Mouse (Mus musculus) midbrain, embryonic 12.5 days (tissue): ENCODE data around the gene Mecr. TPM values are rescaled to one million over a fixed set of nuclear protein-coding genes. Genes with fewer than 3 reads are reported as not detected.
A peak's percentile ranks its signal among the peaks of the same experiment; 100 is the strongest.
"Not testable (repeated sequence)": the region's sequence is repeated elsewhere in the genome, so short reads cannot be mapped to it uniquely, and the experiment has no call there.

ENCODE experiments used
- ATAC-seq: fragments of 200-750 bp; cut with Nextera tagmentation; 2 replicates; pipeline ENCODE4 v1.8.0; 2017; ENCODE audit warnings: low read depth, moderate TSS enrichment, moderate library complexity; ENCODE audit not compliant: low FRiP score
- H3K27ac ChIP-seq: fragments of 300-500 bp; sonication (generic); replicated peaks from 2 replicates; pipeline ENCODE4 v1.5.1; 2016; ENCODE audit warnings: mild to moderate bottlenecking
- H3K27me3 ChIP-seq: fragments of 300-500 bp; sonication (generic); 2 replicates; pipeline ENCODE4 v1.6.1; 2016; ENCODE audit warnings: mild to moderate bottlenecking
- H3K36me3 ChIP-seq: fragments of 300-500 bp; sonication (generic); 2 replicates; pipeline ENCODE4 v1.6.1; 2016
- H3K4me1 ChIP-seq: fragments of 300-500 bp; sonication (generic); 2 replicates; pipeline ENCODE4 v1.6.1; 2016
- H3K4me2 ChIP-seq: fragments of 300-500 bp; sonication (generic); replicated peaks from 2 replicates; pipeline ENCODE4 v1.6.1; 2016; ENCODE audit warnings: mild to moderate bottlenecking, moderate library complexity
- H3K4me3 ChIP-seq: fragments of 300-500 bp; sonication (generic); 2 replicates; pipeline ENCODE4 v1.5.1; 2016; ENCODE audit warnings: mild to moderate bottlenecking
- H3K9ac ChIP-seq: fragments of 300-500 bp; sonication (generic); replicated peaks from 2 replicates; pipeline ENCODE4 v1.6.1; 2016; ENCODE audit warnings: mild to moderate bottlenecking, moderate library complexity
- H3K9me3 ChIP-seq: fragments of 300-500 bp; sonication (generic); 2 replicates; pipeline ENCODE4 v1.6.1; 2016; ENCODE audit warnings: mild to moderate bottlenecking
- WGBS: fragments of 180-500 bp; shearing (Covaris S2); methylation state at CpG from one replicate; pipeline ENCODE4 v1.1.7; 2016; 5-methylcytosine and 5-hydroxymethylcytosine counted together
- polyA plus RNA-seq: library from polyadenylated mRNA; unstranded; fragments of >200 nt; fragmentation: Nextera tagmentation; extraction: Ambion mirVana; gene quantifications from 2 replicates; pipeline ENCODE4 v1.2.1, GENCODE M21; 2016

Mecr gene
- polyA plus RNA-seq, result 35.5 and 44.5 TPM in 2 replicates

- Histone ChIP-seq H3K36me3 (no peaks in the 10 kb centered on the region), H3K4me2 (peak within 1 kb of the TSS; percentile 78), H3K9me3 (no peaks in the 10 kb centered on the region), H3K4me3 (peak within 1 kb of the TSS; percentile 86), H3K27me3 (peaks cover 37% of the 10 kb centered on the region), H3K4me1 (peaks cover 10% of the 10 kb centered on the region), H3K9ac (peak within 1 kb of the TSS; percentile 68), H3K27ac (no peak within 1 kb of the TSS)
- WGBS, result under 1% methylated on average over 37 of the region's 37 CpGs
- ATAC-seq, result peak; percentile 83
Observed at GRCm38 (mm10) chr4:131843290-131843743, at the start of gene Mecr. Mecr (plus strand) TSS chr4:131843470.

- no peaks in the 10 kb centered on the region for H3K27me3 ChIP-seq
- no peaks in the 10 kb centered on the region for H3K36me3 ChIP-seq
- no peak overlapping the region for H3K27ac ChIP-seq
- 0 out of 2 replicates have a peak, but pooled peaks cover 6% of the 10 kb centered on the region for H3K4me1 ChIP-seq
- no peak overlapping the region for H3K4me2 ChIP-seq
- H3K9ac ChIP-seq, result no peak overlapping the region
- WGBS, result 85% methylated on average over 14 of the region's 14 CpGs
- no peak overlapping the region for H3K4me3 ChIP-seq
- no peaks in the 10 kb centered on the region for H3K9me3 ChIP-seq
- ATAC-seq, result no peak
Observed at GRCm38 (mm10) chr4:131796312-131797080, 46.8 kb upstream of the Mecr start.

GRCm38 (mm10) chr4:131797483-131797882 lies 45.8 kb upstream of the Mecr start:
- WGBS, result 80% methylated on average over 7 of the region's 7 CpGs
- Histone ChIP-seq H3K4me3 (no peak overlapping the region), H3K9ac (no peak overlapping the region), H3K9me3 (no peaks in the 10 kb centered on the region), H3K27me3 (no peaks in the 10 kb centered on the region), H3K27ac (no peak overlapping the region), H3K4me1 (0 out of 2 replicates have a peak, but pooled peaks cover 6% of the 10 kb centered on the region), H3K4me2 (no peak overlapping the region), H3K36me3 (no peaks in the 10 kb centered on the region)
- ATAC-seq, result no peak

GRCm38 (mm10) chr4:131797920-131798319 lies 45.4 kb upstream of the Mecr start:
- no peak overlapping the region for H3K4me2 ChIP-seq
- no peaks in the 10 kb centered on the region for H3K36me3 ChIP-seq
- 52% methylated on average over 12 of the region's 12 CpGs for WGBS
- no peak for ATAC-seq
- H3K4me3 ChIP-seq, result no peak overlapping the region
- no peak overlapping the region for H3K9ac ChIP-seq
- no peak overlapping the region for H3K27ac ChIP-seq
- H3K27me3 ChIP-seq, result no peaks in the 10 kb centered on the region
- H3K4me1 ChIP-seq, result 0 out of 2 replicates have a peak, but pooled peaks cover 6% of the 10 kb centered on the region
- no peaks in the 10 kb centered on the region for H3K9me3 ChIP-seq

- Histone ChIP-seq H3K4me1 (0 out of 2 replicates have a peak, but pooled peaks cover 6% of the 10 kb centered on the region), H3K9ac (no peak overlapping the region), H3K9me3 (no peaks in the 10 kb centered on the region), H3K27me3 (no peaks in the 10 kb centered on the region), H3K27ac (no peak overlapping the region), H3K36me3 (no peaks in the 10 kb centered on the region), H3K4me2 (no peak overlapping the region), H3K4me3 (no peak overlapping the region)
- 19% methylated on average over 3 of the region's 4 CpGs for WGBS
- no peak for ATAC-seq
Observed at GRCm38 (mm10) chr4:131798968-131799367, 44.3 kb upstream of the Mecr start.

GRCm38 (mm10) chr4:131803846-131804245 lies 39.4 kb upstream of the Mecr start:
- ATAC-seq, result no peak
- no peak overlapping the region for H3K4me3 ChIP-seq
- H3K4me1 ChIP-seq, result no peaks in the 10 kb centered on the region
- WGBS, result 78% methylated on average over 9 of the region's 9 CpGs
- H3K36me3 ChIP-seq, result no peaks in the 10 kb centered on the region
- no peak overlapping the region for H3K9ac ChIP-seq
- no peak overlapping the region for H3K4me2 ChIP-seq
- H3K27ac ChIP-seq, result no peak overlapping the region
- H3K9me3 ChIP-seq, result no peaks in the 10 kb centered on the region
- no peaks in the 10 kb centered on the region for H3K27me3 ChIP-seq

- not testable (repeated sequence) for H3K9ac ChIP-seq, H3K4me3 ChIP-seq, H3K4me1 ChIP-seq, ATAC-seq, H3K27ac ChIP-seq, H3K4me2 ChIP-seq, H3K36me3 ChIP-seq, H3K9me3 ChIP-seq, H3K27me3 ChIP-seq
- WGBS, result 100% methylated on average over 5 of the region's 6 CpGs
Observed at GRCm38 (mm10) chr4:131804732-131805131, 38.5 kb upstream of the Mecr start.

- H3K9ac ChIP-seq, result no peak overlapping the region
- H3K9me3 ChIP-seq, result no peaks in the 10 kb centered on the region
- no peak for ATAC-seq
- no peaks in the 10 kb centered on the region for H3K27me3 ChIP-seq
- H3K27ac ChIP-seq, result no peak overlapping the region
- H3K4me3 ChIP-seq, result no peak overlapping the region
- no peak overlapping the region for H3K4me2 ChIP-seq
- H3K4me1 ChIP-seq, result no peaks in the 10 kb centered on the region
- 86% methylated on average over 3 of the region's 3 CpGs for WGBS
- no peaks in the 10 kb centered on the region for H3K36me3 ChIP-seq
Observed at GRCm38 (mm10) chr4:131805255-131805654, 38.0 kb upstream of the Mecr start.

GRCm38 (mm10) chr4:131812458-131812857 lies 30.8 kb upstream of the Mecr start:
- H3K27me3 ChIP-seq, result no peaks in the 10 kb centered on the region
- no peak for ATAC-seq
- no peaks in the 10 kb centered on the region for H3K36me3 ChIP-seq
- H3K4me3 ChIP-seq, result no peak overlapping the region
- H3K4me1 ChIP-seq, result no peaks in the 10 kb centered on the region
- H3K9ac ChIP-seq, result no peak overlapping the region
- no peak overlapping the region for H3K27ac ChIP-seq
- no peaks in the 10 kb centered on the region for H3K9me3 ChIP-seq
- WGBS, result 84% methylated on average over 11 of the region's 11 CpGs
- no peak overlapping the region for H3K4me2 ChIP-seq

- Histone ChIP-seq H3K27ac (no peak overlapping the region), H3K4me3 (no peak overlapping the region), H3K4me1 (no peaks in the 10 kb centered on the region), H3K9me3 (no peaks in the 10 kb centered on the region), H3K27me3 (no peaks in the 10 kb centered on the region; the same call in 1 of the 2 replicates), H3K9ac (no peak overlapping the region), H3K36me3 (no peaks in the 10 kb centered on the region), H3K4me2 (no peak overlapping the region)
- WGBS, result 94% methylated on average over 7 of the region's 7 CpGs
- ATAC-seq, result no peak
Observed at GRCm38 (mm10) chr4:131813798-131814197, 29.5 kb upstream of the Mecr start.

- H3K27me3 ChIP-seq, result peaks cover 2% of the 10 kb centered on the region
- no peak for ATAC-seq
- no peaks in the 10 kb centered on the region for H3K36me3 ChIP-seq
- H3K9ac ChIP-seq, result no peak overlapping the region
- 87% methylated on average over 10 of the region's 10 CpGs for WGBS
- no peak overlapping the region for H3K27ac ChIP-seq
- H3K4me3 ChIP-seq, result no peak overlapping the region
- H3K4me2 ChIP-seq, result no peak overlapping the region
- H3K9me3 ChIP-seq, result no peaks in the 10 kb centered on the region
- H3K4me1 ChIP-seq, result no peaks in the 10 kb centered on the region
Observed at GRCm38 (mm10) chr4:131814869-131815268, 28.4 kb upstream of the Mecr start.

- Histone ChIP-seq H3K9ac (no peak overlapping the region), H3K36me3 (no peaks in the 10 kb centered on the region), H3K4me3 (no peak overlapping the region), H3K4me2 (no peak overlapping the region), H3K9me3 (no peaks in the 10 kb centered on the region), H3K4me1 (peaks cover 3% of the 10 kb centered on the region), H3K27me3 (peaks cover 11% of the 10 kb centered on the region), H3K27ac (no peak overlapping the region)
- 75% methylated on average over 10 of the region's 10 CpGs for WGBS
- no peak for ATAC-seq
Observed at GRCm38 (mm10) chr4:131815774-131816173, 27.5 kb upstream of the Mecr start.
